Mouse (Mus musculus): ENCODE measurements around the gene Ccl25. TPM values are rescaled to one million over a fixed set of nuclear protein-coding genes. Genes with fewer than 3 reads are reported as not detected.

The Ccl25 gene
- 11.0 to 17.8 TPM (median 14.6 TPM) in 4 replicates for total RNA-seq (2023)

DNA sequence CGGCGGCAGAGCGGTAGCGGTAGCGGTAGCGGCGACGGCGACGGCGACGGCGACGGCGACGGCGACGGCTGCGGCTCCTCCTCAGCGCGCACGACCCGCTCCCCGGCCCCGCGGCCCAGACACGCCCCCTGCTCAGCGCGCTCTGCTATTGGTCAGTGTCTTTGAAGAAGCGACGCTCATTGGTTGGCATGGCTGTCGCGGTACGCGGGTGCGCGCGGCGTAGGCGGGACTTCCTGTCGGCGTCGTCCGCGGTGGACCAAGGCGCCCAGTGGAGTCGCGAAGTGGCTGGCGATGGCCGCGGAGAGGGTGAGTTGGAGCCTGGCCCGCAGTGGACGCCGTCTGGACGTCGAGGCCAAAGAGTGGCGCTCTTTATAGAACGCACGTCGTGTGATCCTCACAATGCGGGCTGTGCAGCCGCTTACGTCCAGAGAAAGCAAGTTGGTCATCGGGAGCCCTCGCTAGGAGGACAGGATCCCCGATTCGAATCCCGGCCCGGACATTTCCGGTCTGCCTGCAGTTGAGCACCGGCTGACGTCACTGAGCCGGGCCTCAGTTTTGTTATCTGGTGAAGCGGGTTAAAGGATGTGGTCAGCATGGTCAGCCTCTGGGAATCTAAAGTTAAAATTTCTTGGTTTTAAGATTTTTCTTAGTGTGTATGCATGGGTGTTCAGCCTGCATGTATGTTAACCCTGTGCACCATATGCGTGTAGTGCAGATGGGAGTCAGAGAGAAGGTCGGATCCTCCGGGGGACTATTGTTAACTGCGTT lies at the start of gene Ccl25, which contains the start of gene Elavl1:
TSS of gene Ccl25 (plus strand) at position 228 of the 768 bp plus-strand sequence.
TSS of gene Elavl1 (minus strand) at position 431 of the 768 bp plus-strand sequence.

DNA sequence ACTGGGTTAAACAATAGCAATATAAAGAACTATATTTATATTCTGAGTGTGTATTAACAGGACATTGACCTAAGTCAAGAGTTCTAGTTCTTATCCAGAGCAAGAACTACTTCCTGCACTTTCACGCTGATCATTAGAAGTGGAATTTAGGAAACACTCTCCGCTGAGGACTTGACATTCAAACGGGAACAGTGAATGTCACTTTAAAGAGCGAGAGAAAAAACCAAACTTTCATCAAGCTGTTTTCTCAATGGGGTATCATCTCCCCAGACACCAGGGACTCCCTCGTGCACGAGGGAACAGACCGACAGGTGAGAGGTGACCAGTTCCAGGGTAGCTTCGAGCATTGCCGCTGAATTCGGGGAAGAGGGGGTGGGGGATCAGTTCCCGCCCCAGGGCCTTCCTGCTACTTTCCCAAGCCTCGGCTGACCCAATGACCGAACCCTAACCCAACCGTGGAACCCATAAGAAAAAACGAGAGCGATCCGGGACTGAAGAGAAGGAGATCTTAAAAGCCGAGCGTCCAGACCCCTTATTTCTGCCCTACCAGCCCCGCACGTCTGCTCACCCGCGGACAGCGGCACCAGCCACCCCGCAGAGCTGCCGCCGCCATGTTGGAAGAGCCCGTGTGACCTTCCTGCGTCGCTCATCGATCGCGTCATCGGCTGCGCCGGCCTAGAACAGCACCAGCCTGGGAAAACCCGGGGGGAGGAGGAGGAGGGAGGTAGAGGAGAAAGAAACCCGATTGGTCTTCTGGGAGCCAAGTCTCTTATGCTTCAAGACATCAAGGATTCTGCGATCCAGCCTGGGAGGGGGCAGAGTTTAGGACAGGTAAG lies 49.5 kb upstream of the Ccl25 start, which contains the start of gene Timm44:
TSS of gene Timm44 (minus strand) at position 639 of the 836 bp plus-strand sequence.

Other genes with a start within 250 kb of the Ccl25 start
- not detected in 4 replicates for gene Cd209f, start 219.4 kb upstream of the Ccl25 start, total RNA-seq (2023)
- gene Cd209g, start 191.1 kb upstream of the Ccl25 start, total RNA-seq (2023) = not detected in 4 replicates
- gene Evi5l, start 158.6 kb upstream of the Ccl25 start, total RNA-seq (2023) = 25.1 to 32.3 TPM (median 28.3 TPM) in 4 replicates
- gene Prr36, start 107.8 kb upstream of the Ccl25 start, total RNA-seq (2023) = 0.15 TPM in 1 of 4 replicates, not detected in the others
- gene Lrrc8e, start 98.4 kb upstream of the Ccl25 start, total RNA-seq (2023) = not detected in 4 replicates
- 107 to 134 TPM (median 112 TPM) in 4 replicates for gene Map2k7, start 86.5 kb upstream of the Ccl25 start, total RNA-seq (2023)
- not detected in 4 replicates for gene Gm49320, start 86.3 kb upstream of the Ccl25 start, total RNA-seq (2023)
- gene Tgfbr3l, start 77.0 kb upstream of the Ccl25 start, total RNA-seq (2023) = 14.9 to 23.4 TPM (median 21.3 TPM) in 4 replicates
- 11.2 to 14.0 TPM (median 12.3 TPM) in 4 replicates for gene Snapc2, start 72.1 kb upstream of the Ccl25 start, total RNA-seq (2023)
- gene Ctxn1, start 65.9 kb upstream of the Ccl25 start, total RNA-seq (2023) = 0.83 to 0.95 TPM (median 0.94 TPM) in 3 of 4 replicates, not detected in the other
- gene Timm44, start 49.3 kb upstream of the Ccl25 start, total RNA-seq (2023) = 73.9 to 80.0 TPM (median 77.2 TPM) in 4 replicates
- 84.4 to 105 TPM (median 96.3 TPM) in 4 replicates for gene Elavl1, start 203 bp downstream of the Ccl25 start, total RNA-seq (2023)
- gene Cers4, start 167.8 kb downstream of the Ccl25 start, total RNA-seq (2023) = 35.2 to 41.4 TPM (median 38.9 TPM) in 4 replicates